Mouse (Mus musculus) brain, embryonic 18.5 days (tissue): Measurements from ENCODE around the gene Evi2.

ENCODE experiments used
- DNase-seq: peaks from one replicate; pipeline ENCODE4 v3.0.0-alpha.2; 2012; ENCODE audit warnings: low read depth, low spot score

The Evi2 gene

GRCm38 (mm10) chr11:79524310-79524575, 6.1 kb downstream of the Evi2 start:
- no peak for DNase-seq

- DNase-seq = no peak
Observed at GRCm38 (mm10) chr11:79523560-79524309, 6.7 kb downstream of the Evi2 start, which contains the start of gene Evi2b. Evi2b (minus strand) TSS chr11:79523762.

GRCm38 (mm10) chr11:79522944-79523343, 7.4 kb downstream of the Evi2 start:
- no peak for DNase-seq

- DNase-seq = no peak
Observed at GRCm38 (mm10) chr11:79521930-79522329, 8.5 kb downstream of the Evi2 start.

GRCm38 (mm10) chr11:79520772-79521171, 9.6 kb downstream of the Evi2 start:
- DNase-seq = no peak

- no peak for DNase-seq
Observed at GRCm38 (mm10) chr11:79519878-79520291, 10.5 kb downstream of the Evi2 start.

GRCm38 (mm10) chr11:79519299-79519698, 11.1 kb downstream of the Evi2 start:
- no peak for DNase-seq

GRCm38 (mm10) chr11:79515798-79516197, 14.6 kb downstream of the Evi2 start:
- DNase-seq = no peak

- no peak for DNase-seq
Observed at GRCm38 (mm10) chr11:79515331-79515730, 15.1 kb downstream of the Evi2 start.

- DNase-seq = no peak
Observed at GRCm38 (mm10) chr11:79511970-79512369, 18.4 kb downstream of the Evi2 start.

GRCm38 (mm10) chr11:79504506-79504905, 25.9 kb downstream of the Evi2 start:
- DNase-seq = no peak

GRCm38 (mm10) chr11:79503845-79504244, 26.5 kb downstream of the Evi2 start, which contains the start of gene Omg:
Omg (minus strand) TSS chr11:79504084.
- no peak for DNase-seq

GRCm38 (mm10) chr11:79502917-79503316, 27.5 kb downstream of the Evi2 start:
- DNase-seq = no peak

GRCm38 (mm10) chr11:79494976-79495800, 35.2 kb downstream of the Evi2 start:
- no peak for DNase-seq

- DNase-seq = no peak
Observed at GRCm38 (mm10) chr11:79484721-79485120, 45.7 kb downstream of the Evi2 start.

- no peak for DNase-seq
Observed at GRCm38 (mm10) chr11:79483876-79484528, 46.4 kb downstream of the Evi2 start.

GRCm38 (mm10) chr11:79483392-79483791, 47.0 kb downstream of the Evi2 start:
- DNase-seq = no peak

GRCm38 (mm10) chr11:79468097-79468496, 62.3 kb downstream of the Evi2 start:
- DNase-seq = no peak
